Mouse (Mus musculus) thymus, adult 2 months (tissue): ENCODE data around the gene Gprin1. TPM values are rescaled to one million over a fixed set of nuclear protein-coding genes. Genes with fewer than 3 reads are reported as not detected.

Experiments used
- DNase-seq: peaks from one replicate; pipeline ENCODE4 v3.0.0; 2021
- H3K27ac ChIP-seq: fragments of 200-500 bp; 2 replicates; pipeline ENCODE4 v1.5.1; 2012; ENCODE audit warnings: low read length, control low read depth; ENCODE audit not compliant: control insufficient read depth, insufficient read depth
- H3K27me3 ChIP-seq: fragments of 200-500 bp; 2 replicates; pipeline ENCODE4 v1.6.1; 2012; ENCODE audit warnings: mild to moderate bottlenecking, low read length, moderate library complexity, mixed read lengths; ENCODE audit not compliant: control insufficient read depth, insufficient read depth
- H3K36me3 ChIP-seq: fragments of 200-500 bp; 2 replicates; pipeline ENCODE4 v1.6.1; 2012; ENCODE audit warnings: mild to moderate bottlenecking, low read length, moderate library complexity; ENCODE audit not compliant: control insufficient read depth, insufficient read depth
- H3K4me1 ChIP-seq: fragments of 200-500 bp; replicated peaks from 2 replicates; pipeline ENCODE4 v1.6.1; 2012; ENCODE audit warnings: low read length; ENCODE audit not compliant: control insufficient read depth, insufficient read depth
- H3K4me3 ChIP-seq: fragments of 200-500 bp; 2 replicates; pipeline ENCODE4 v1.5.1; 2012; ENCODE audit warnings: mild to moderate bottlenecking, low read length, control low read depth, moderate library complexity; ENCODE audit not compliant: control insufficient read depth, insufficient read depth
- CTCF ChIP-seq: fragments of 200-500 bp; IDR thresholded peaks from 2 replicates; pipeline ENCODE4 v1.5.1; 2012; ENCODE audit warnings: mild to moderate bottlenecking, control low read depth, low read length, moderate library complexity, borderline replicate concordance; ENCODE audit not compliant: control insufficient read depth, poor library complexity, insufficient read depth; ENCODE audit errors: extremely low read depth
- POLR2A ChIP-seq: fragments of 200-500 bp; IDR thresholded peaks from 2 replicates; pipeline ENCODE4 v1.6.1; 2012; ENCODE audit warnings: mild to moderate bottlenecking, low read length, control low read depth, moderate library complexity; ENCODE audit not compliant: control insufficient read depth, poor library complexity, insufficient read depth; ENCODE audit errors: extremely low read depth
- WGBS: fragments of 180-500 bp; shearing (Covaris S2); methylation state at CpG from one replicate; pipeline ENCODE4 v1.1.7; 2018; 5-methylcytosine and 5-hydroxymethylcytosine counted together
- polyA plus RNA-seq: library from polyadenylated mRNA; depleted of rRNA; stranded (reverse); fragments of >200 nt; gene quantifications from 2 replicates; pipeline ENCODE4 v1.2.3, GENCODE M21; 2012; rRNA removed

The Gprin1 gene
- polyA plus RNA-seq, 1 experiment = 0.19 TPM

DNA sequence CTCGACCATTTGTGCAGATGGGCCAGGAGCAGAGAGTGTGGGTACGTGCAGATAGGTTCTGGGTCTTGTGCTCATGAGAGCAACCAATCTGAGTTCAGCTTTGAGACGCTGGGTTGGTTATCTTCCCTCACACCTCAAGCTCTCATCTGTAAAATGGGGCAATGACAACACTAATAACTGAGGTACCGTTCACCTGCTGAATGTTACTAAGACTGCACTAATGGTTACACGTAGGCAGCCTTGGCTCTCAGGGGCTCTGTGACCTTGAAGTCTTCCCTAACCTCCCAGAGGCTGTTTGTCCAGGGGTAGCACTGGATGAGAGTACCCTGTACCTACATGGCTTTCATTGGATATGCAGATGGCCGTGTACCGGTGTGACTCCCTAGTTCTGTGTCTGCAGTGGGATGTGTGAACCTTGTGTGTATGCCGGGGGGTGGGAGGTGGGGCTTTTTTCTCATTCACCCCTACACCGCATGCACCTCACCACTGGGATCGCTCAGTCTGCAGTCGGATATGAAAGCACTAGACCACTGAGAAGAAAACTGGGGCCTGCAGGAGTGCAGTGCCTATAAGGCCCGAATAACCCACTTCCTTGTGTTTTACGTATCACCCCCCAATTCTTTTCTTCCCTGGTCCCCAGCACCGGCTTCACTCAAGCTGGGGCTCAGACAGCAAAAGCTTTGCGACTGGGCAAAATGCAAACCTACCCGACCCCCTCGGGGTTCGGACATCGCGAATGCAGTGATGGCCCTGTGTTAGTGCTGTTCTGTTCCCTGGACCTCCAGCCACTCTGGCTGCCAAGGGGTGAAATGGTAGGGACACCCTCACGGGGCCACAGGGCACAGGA lies 56.7 kb downstream of the Gprin1 start:
- H3K27ac ChIP-seq = peak overlapping the region; percentile 63
- peaks cover 24% of the 10 kb centered on the region for H3K4me1 ChIP-seq
- no peaks in the 10 kb centered on the region for H3K27me3 ChIP-seq
- H3K4me3 ChIP-seq = peak overlapping the region; percentile 83
- no peaks in the 10 kb centered on the region for H3K36me3 ChIP-seq
- TF ChIP-seq CTCF = no peak
- no peak for TF ChIP-seq POLR2A
- WGBS = 7% methylated on average over 21 of the region's 21 CpGs
- no peak for DNase-seq

DNA sequence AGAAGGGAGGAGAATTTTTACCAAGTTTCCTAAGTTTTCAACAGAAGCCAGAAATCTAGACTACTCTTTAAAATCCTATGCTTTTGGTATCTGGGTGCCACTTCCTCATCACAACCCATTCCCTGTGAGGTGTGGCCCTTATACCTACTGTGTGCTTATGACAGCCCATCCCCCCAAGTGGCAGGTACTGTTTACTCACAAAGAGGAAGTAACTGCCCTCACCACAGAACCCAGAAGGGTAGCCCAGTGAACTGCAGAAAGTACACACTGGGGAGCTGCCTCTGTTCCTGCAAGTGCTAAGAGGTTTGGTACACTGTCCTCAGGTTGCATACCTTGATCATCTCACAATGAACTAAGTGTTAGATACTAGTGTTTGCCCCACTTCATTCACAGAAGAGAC lies 57.9 kb downstream of the Gprin1 start:
- no peak for DNase-seq
- 0 out of 2 replicates have a peak overlapping the region, but pooled peaks have one; percentile 54 for H3K27ac ChIP-seq

DNA sequence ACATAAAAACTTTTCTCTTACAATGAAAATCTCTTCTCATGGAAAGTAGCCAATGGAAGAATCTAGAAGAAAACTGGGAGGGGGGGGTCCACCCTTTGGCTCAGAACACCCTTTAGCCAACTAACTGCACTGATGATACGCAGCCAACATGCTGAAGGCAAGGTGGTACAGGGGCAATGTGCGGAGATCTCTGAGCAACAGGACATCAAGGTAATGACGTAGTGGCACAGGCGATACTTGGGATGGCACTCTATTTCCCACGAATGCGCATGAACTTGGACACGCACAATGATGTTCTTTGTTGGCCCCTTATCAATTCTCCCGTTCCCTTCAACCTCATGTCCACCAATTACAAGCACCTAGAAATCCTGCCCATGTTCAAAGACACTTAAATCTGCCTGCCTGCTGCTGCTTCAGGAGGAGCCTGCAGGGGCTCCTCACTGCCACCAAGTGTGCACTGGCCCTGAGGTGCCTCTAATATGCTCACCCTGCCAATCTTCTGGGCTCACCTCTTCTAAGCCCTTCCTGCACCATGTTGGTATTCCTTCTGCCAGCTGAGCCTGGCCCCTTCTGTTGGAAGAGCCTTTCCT lies 59.4 kb downstream of the Gprin1 start:
- TF ChIP-seq POLR2A (no peak), CTCF (no peak)
- Histone ChIP-seq H3K36me3 (no peaks in the 10 kb centered on the region), H3K4me3 (no peak overlapping the region), H3K4me1 (peaks cover 38% of the 10 kb centered on the region), H3K27ac (no peak overlapping the region), H3K27me3 (no peaks in the 10 kb centered on the region)
- WGBS = 97% methylated on average over 8 of the region's 8 CpGs
- DNase-seq = no peak

More for the DNA sequence above, 57.9 kb downstream of the Gprin1 start:
- Histone ChIP-seq H3K4me3 (no peak overlapping the region), H3K36me3 (no peaks in the 10 kb centered on the region), H3K4me1 (peaks cover 24% of the 10 kb centered on the region), H3K27me3 (no peaks in the 10 kb centered on the region)
- TF ChIP-seq POLR2A (no peak), CTCF (no peak)

GRCm38 (mm10) chr13:54687575-54688424 lies 61.9 kb downstream of the Gprin1 start:
- Histone ChIP-seq H3K36me3 (peaks cover 8% of the 10 kb centered on the region), H3K27ac (peak overlapping the region; percentile 80), H3K4me3 (peak overlapping the region; percentile 86), H3K27me3 (no peaks in the 10 kb centered on the region), H3K4me1 (peaks cover 38% of the 10 kb centered on the region)
- TF ChIP-seq CTCF = no peak
- TF ChIP-seq POLR2A = peak; percentile 63
- DNase-seq = peak; percentile 97
- WGBS = under 1% methylated on average over 82 of the region's 82 CpGs

DNA sequence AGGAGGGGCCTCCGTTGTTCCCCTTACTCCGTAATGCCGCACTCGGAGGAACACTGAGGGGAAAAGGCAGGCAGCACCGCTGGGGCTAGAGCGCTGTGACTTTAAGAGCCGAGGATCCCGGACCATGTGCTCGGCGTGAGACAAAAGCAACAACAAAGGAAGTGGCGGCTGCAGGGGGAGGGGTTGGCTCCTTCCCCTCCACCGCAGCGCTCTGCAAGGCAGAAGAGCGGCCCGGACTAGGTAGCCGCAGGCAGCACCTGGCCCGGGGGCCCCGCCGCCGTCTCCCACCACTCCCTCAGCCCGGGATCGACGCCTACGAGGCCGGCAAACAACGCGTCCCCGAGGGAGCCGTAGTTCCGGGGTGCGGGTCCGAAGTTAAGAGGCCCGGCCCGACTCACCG lies 62.6 kb downstream of the Gprin1 start:
- peak; percentile 90 for DNase-seq
- no peaks in the 10 kb centered on the region for H3K27me3 ChIP-seq
- peak overlapping the region; percentile 86 for H3K4me3 ChIP-seq
- WGBS = under 1% methylated on average over 35 of the region's 35 CpGs
- peak overlapping the region; percentile 80 for H3K27ac ChIP-seq
- peaks cover 16% of the 10 kb centered on the region for H3K36me3 ChIP-seq
- peaks cover 31% of the 10 kb centered on the region for H3K4me1 ChIP-seq
- TF ChIP-seq CTCF = 0 out of 2 replicates have a peak, but pooled peaks have one; percentile 14
- TF ChIP-seq POLR2A = peak; percentile 62

Other genes with a start within 250 kb of the Gprin1 start
- gene Simc1, start 246.1 kb downstream of the Gprin1 start, polyA plus RNA-seq = 11.6 and 12.4 TPM in 2 replicates
- 104 and 105 TPM in 2 replicates for gene 4833439L19Rik, start 184.4 kb downstream of the Gprin1 start, polyA plus RNA-seq
- 19.8 and 20.5 TPM in 2 replicates for gene Arl10, start 174.9 kb downstream of the Gprin1 start, polyA plus RNA-seq
- 8.6 and 8.7 TPM in 2 replicates for gene Nop16, start 159.8 kb downstream of the Gprin1 start, polyA plus RNA-seq
- gene Higd2a, start 159.7 kb downstream of the Gprin1 start, polyA plus RNA-seq = 112 and 116 TPM in 2 replicates
- gene Cltb, start 138.5 kb downstream of the Gprin1 start, polyA plus RNA-seq = 42.2 and 44.6 TPM in 2 replicates
- 36.1 and 38.4 TPM in 2 replicates for gene Faf2, start 128.1 kb downstream of the Gprin1 start, polyA plus RNA-seq
- 601 and 680 TPM in 2 replicates for gene Rnf44, start 56.0 kb downstream of the Gprin1 start, polyA plus RNA-seq
- gene Cdhr2, start 48.4 kb downstream of the Gprin1 start, polyA plus RNA-seq = 1.2 and 1.3 TPM in 2 replicates
- gene Sncb, start 16.7 kb upstream of the Gprin1 start, polyA plus RNA-seq = 0.53 and 1.6 TPM in 2 replicates
- not detected in 2 replicates for gene Eif4e1b, start 34.1 kb upstream of the Gprin1 start, polyA plus RNA-seq
- gene Tspan17, start 39.5 kb upstream of the Gprin1 start, polyA plus RNA-seq = 6.3 and 6.4 TPM in 2 replicates
- gene Unc5a, start 199.5 kb upstream of the Gprin1 start, polyA plus RNA-seq = 3.1 and 5.9 TPM in 2 replicates